Mouse (Mus musculus) heart, postnatal 0 days (tissue): ENCODE measurements at regions not wholly inside any gene's neighbourhood (a gene's known extent, or its start where the extent isn't known, plus 50 kb on each side); places are given as distances from the start of the nearest gene placed in this dataset.

Experiments used
- CTCF ChIP-seq: IDR thresholded peaks from 2 replicates; pipeline ENCODE4 v1.5.1; 2016; ENCODE audit warnings: antibody characterized with exemption, control low read depth, low read depth
- EP300 ChIP-seq: IDR thresholded peaks from 2 replicates; pipeline ENCODE4 v1.6.1; 2016; ENCODE audit warnings: antibody characterized with exemption, low read depth

- TF ChIP-seq CTCF = no peak
- TF ChIP-seq EP300 = no peak
Measured at GRCm38 (mm10) chr9:92991759-92992158, 449.7 kb downstream of the Plod2 start.
